Mouse (Mus musculus): ENCODE results near the gene Top3a.

DNA sequence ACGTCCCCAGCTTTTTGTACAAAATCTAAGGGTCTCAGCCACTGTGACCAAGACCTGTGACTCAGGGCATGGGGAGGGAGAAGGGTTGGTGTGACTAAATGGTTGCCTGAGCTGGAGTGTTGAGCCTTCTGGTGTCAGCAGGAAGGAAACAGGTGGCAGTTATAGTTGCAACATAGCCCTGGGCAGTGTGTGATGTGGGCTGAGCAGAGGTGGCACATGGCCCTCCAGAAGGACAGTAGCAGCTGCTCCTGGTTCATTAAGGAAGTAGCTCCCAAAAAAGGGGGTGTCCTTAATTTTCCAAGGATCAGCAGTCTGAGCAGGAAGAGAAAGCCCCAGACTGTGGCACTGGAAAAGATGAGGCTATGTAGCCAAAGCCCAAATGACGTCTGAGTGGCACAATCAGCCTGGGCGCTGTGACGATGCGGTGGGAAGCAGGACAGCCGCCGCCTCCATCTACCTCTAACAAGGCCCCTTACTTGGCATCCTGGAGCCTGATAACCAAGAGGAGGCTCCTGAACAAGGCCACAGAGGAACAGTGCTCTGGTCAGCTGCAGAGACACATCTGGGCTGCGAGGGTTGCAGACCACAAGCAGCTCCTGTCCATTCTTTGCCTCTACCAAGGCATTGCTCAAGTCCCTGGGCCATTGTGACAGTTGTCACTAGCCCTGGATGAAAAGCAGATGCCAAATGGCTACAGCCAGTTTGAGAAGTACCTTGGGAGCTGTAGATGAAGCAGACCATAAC is 7.2 kb upstream of the Top3a start:
- TF ChIP-seq POLR2A (IDR thresholded peaks at IDR 0.05; ENCODE audit: low read depth, low read length) (no peak), CTCF (IDR thresholded peaks at IDR 0.05; ENCODE audit: extremely low read depth, insufficient read length, insufficient replicate concordance, low read depth, low read length) (no peak)
